ENCODE assay signal across 18 mouse cellular contexts in the genomic region with DNA sequence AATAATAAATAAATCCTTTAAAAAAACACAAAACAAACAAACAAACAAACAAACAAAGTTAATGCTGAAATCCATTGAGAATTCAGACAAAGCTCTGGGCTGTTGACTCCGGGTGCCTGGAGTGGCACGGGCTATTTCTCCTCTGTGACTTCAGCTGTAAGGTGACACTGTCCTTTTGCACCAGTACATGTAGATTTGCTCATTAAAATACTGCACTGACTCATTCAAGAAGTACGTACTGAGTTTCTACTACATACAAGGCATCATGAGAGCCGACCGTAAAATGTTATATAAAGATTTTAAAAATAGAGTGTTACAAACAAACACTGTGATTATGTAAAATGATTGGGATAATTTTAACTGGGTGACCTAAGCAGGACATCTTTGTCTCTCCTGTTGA.
"Had no signal": no experiment of that assay in that cellular context is flagged by ENCODE, and none has a peak within 500 bp of the region (broad histone marks: within the 10 kb centered on the region; RNA-seq: fewer than 3 reads in every experiment).

No protein-coding gene starts in this region.

- H3K9ac ChIP-seq: liver, postnatal 0 days; lung, embryonic 15.5 days; midbrain, embryonic 13.5 days; midbrain, embryonic 15.5 days; neural tube, embryonic 12.5 days; stomach, embryonic 15.5 days had no signal

- H3K4me2 ChIP-seq: lung, embryonic 15.5 days; midbrain, embryonic 11.5 days; midbrain, embryonic 13.5 days; midbrain, embryonic 15.5 days; neural tube, embryonic 12.5 days; stomach, embryonic 15.5 days had no signal

- H3K36me3 ChIP-seq: lung, embryonic 15.5 days; midbrain, embryonic 13.5 days; midbrain, embryonic 15.5 days; neural tube, embryonic 12.5 days; stomach, embryonic 15.5 days had no signal

- H3K27me3 ChIP-seq: lung, embryonic 15.5 days; midbrain, embryonic 13.5 days; midbrain, embryonic 15.5 days; neural tube, embryonic 12.5 days; stomach, embryonic 15.5 days had no signal

- H3K9me3 ChIP-seq: lung, embryonic 15.5 days; midbrain, embryonic 13.5 days; midbrain, embryonic 15.5 days; neural tube, embryonic 12.5 days; stomach, embryonic 15.5 days had no signal

- DNase-seq: liver, postnatal 0 days; lung, adult 2 months; lung, postnatal 14 days; lung, postnatal 36 days; right cerebral cortex, adult 18-20 months; right cerebral cortex, postnatal 25 days; right cerebral cortex, postnatal 4 days; thymus, adult 2 months; thymus, postnatal 25 days had no signal

- H3K27ac ChIP-seq: lung, embryonic 15.5 days; macrophage; midbrain, embryonic 13.5 days; midbrain, embryonic 15.5 days; neural tube, embryonic 12.5 days; stomach, embryonic 15.5 days; stomach, postnatal 0 days had no signal

- H3K4me3 ChIP-seq: lung, embryonic 15.5 days; megakaryocyte, embryonic 14.5 days; midbrain, embryonic 13.5 days; midbrain, embryonic 15.5 days; neural tube, embryonic 12.5 days; stomach, embryonic 15.5 days had no signal

- H3K4me1 ChIP-seq: midbrain, embryonic 13.5 days; midbrain, embryonic 15.5 days; neural tube, embryonic 12.5 days; stomach, embryonic 15.5 days had no signal
